Mouse (Mus musculus): ENCODE measurements around the gene Tectb.

- TF ChIP-seq GATA1 (IDR thresholded peaks at IDR 0.05; ENCODE audit: borderline replicate concordance, low read length) = no peak
- TF ChIP-seq FLI1 (IDR thresholded peaks at IDR 0.05; ENCODE audit: low read length) = no peak
These were observed 3.9 kb downstream of the Tectb start for GRCm38 (mm10) chr19:55184442-55184841.

All from megakaryocyte, embryonic 14.5 days (primary cell).